ENCODE assay signal across 27 mouse cellular contexts in the genomic region with DNA sequence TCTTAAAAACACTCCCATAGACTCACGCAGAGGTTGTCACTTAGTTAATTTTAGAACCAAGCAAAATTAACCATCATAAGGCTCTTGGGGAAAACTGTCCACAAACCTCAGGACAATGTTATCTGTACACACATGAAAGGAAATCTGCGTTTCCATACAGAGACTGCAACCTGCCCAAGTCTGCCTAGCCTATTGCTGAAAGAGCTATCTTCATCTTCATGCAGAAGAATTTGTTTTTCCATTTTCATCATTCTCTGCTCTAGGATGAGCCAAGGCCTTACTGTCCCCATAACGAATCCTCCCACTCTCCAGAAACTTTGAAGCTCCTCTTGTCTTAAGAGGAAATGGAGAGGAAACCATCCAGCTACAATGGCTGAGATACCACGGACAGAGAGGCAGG. TPM values are rescaled to one million over a fixed set of nuclear protein-coding genes. Genes with fewer than 3 reads are reported as not detected.
DNase-seq lines count a peak whose midpoint lies in the region; ATAC-seq and TF ChIP-seq lines count a peak whose summit lies in the region.
"Had no signal": no experiment of that assay in that cellular context is flagged by ENCODE, and none has a peak within 500 bp of the region (broad histone marks: within the 10 kb centered on the region; RNA-seq: fewer than 3 reads in every experiment).

No protein-coding gene starts in this region.

- 82% methylated on average over 4 of the region's 4 CpGs for WGBS in forebrain, embryonic 11.5 days
- 88% methylated on average over 4 of the region's 4 CpGs for WGBS in forebrain, embryonic 15.5 days
- WGBS in heart, adult 2 months = 42% methylated on average over 4 of the region's 4 CpGs
- WGBS in midbrain, embryonic 11.5 days = 88% methylated on average over 4 of the region's 4 CpGs
- WGBS in midbrain, embryonic 14.5 days = 87% methylated on average over 4 of the region's 4 CpGs

- TF ChIP-seq POLR2A in heart, adult 2 months (IDR thresholded peaks at IDR 0.05; ENCODE audit: insufficient read depth, low read depth, low read length) = no peak

- ATAC-seq in forebrain, embryonic 11.5 days (replicated peaks; ENCODE audit: low FRiP score) = no peak
- no peak for ATAC-seq in forebrain, embryonic 15.5 days (replicated peaks)
- peak; percentile 62 for ATAC-seq in frontal cortex, adult (ENCODE audit: low TSS enrichment)
- ATAC-seq in midbrain, embryonic 11.5 days (ENCODE audit: low FRiP score) = no peak
- no peak for ATAC-seq in midbrain, embryonic 14.5 days (ENCODE audit: low FRiP score, low TSS enrichment)
- ATAC-seq: activated CD4-positive, CD25-positive, alpha-beta regulatory T cell, adult 4 months; CD4-positive, CD25-positive, alpha-beta regulatory T cell, adult 4 months; Patski had no signal

- H3K4me3 ChIP-seq in forebrain, embryonic 11.5 days (ENCODE audit: low read depth, low read length) = no peak overlapping the region
- no peak overlapping the region for H3K4me3 ChIP-seq in forebrain, embryonic 15.5 days
- H3K4me3 ChIP-seq in heart, adult 2 months = no peak overlapping the region
- H3K4me3 ChIP-seq in midbrain, embryonic 11.5 days (ENCODE audit: low read depth, low read length) = no peak overlapping the region
- H3K4me3 ChIP-seq in midbrain, embryonic 14.5 days (replicated peaks; ENCODE audit: low read depth, low read length) = no peak overlapping the region

- H3K4me2 ChIP-seq in forebrain, embryonic 11.5 days (ENCODE audit: low read depth, low read length, severe bottlenecking) = no peak overlapping the region
- no peak overlapping the region for H3K4me2 ChIP-seq in forebrain, embryonic 15.5 days (replicated peaks)
- H3K4me2 ChIP-seq in midbrain, embryonic 11.5 days = no peak overlapping the region
- H3K4me2 ChIP-seq in midbrain, embryonic 14.5 days (ENCODE audit: low read length) = no peak overlapping the region

- H3K36me3 ChIP-seq in forebrain, embryonic 11.5 days (ENCODE audit: control insufficient read depth, insufficient read depth, low read length) = no peaks in the 10 kb centered on the region
- H3K36me3 ChIP-seq in forebrain, embryonic 15.5 days = no peaks in the 10 kb centered on the region
- H3K36me3 ChIP-seq in heart, adult 2 months (ENCODE audit: control insufficient read depth, insufficient read depth, low read length) = no peaks in the 10 kb centered on the region
- no peaks in the 10 kb centered on the region for H3K36me3 ChIP-seq in midbrain, embryonic 11.5 days (ENCODE audit: control insufficient read depth, insufficient read depth, low read length)
- no peaks in the 10 kb centered on the region for H3K36me3 ChIP-seq in midbrain, embryonic 14.5 days (ENCODE audit: control insufficient read depth, insufficient read depth, low read length)
- H3K36me3 ChIP-seq: G1E had no signal

- H3K9me3 ChIP-seq in forebrain, embryonic 11.5 days (ENCODE audit: control insufficient read depth, low read length) = no peaks in the 10 kb centered on the region
- H3K9me3 ChIP-seq in forebrain, embryonic 15.5 days = no peaks in the 10 kb centered on the region
- no peaks in the 10 kb centered on the region for H3K9me3 ChIP-seq in midbrain, embryonic 11.5 days (ENCODE audit: control insufficient read depth, low read length)
- H3K9me3 ChIP-seq in midbrain, embryonic 14.5 days (ENCODE audit: control insufficient read depth, low read length) = no peaks in the 10 kb centered on the region
- H3K9me3 ChIP-seq: G1E had no signal

- no peak overlapping the region for H3K27ac ChIP-seq in forebrain, embryonic 11.5 days (ENCODE audit: low read depth, low read length)
- no peak overlapping the region for H3K27ac ChIP-seq in forebrain, embryonic 15.5 days (replicated peaks)
- no peak overlapping the region for H3K27ac ChIP-seq in heart, adult 2 months
- H3K27ac ChIP-seq in midbrain, embryonic 11.5 days (ENCODE audit: low read depth, low read length) = no peak overlapping the region
- no peak overlapping the region for H3K27ac ChIP-seq in midbrain, embryonic 14.5 days (replicated peaks; ENCODE audit: low read depth, low read length)

- H3K9ac ChIP-seq in forebrain, embryonic 11.5 days (ENCODE audit: low read length) = no peak overlapping the region
- H3K9ac ChIP-seq in forebrain, embryonic 15.5 days (replicated peaks) = no peak overlapping the region
- no peak overlapping the region for H3K9ac ChIP-seq in heart, adult 2 months (ENCODE audit: low read depth, low read length)
- H3K9ac ChIP-seq in midbrain, embryonic 11.5 days (ENCODE audit: low read length) = no peak overlapping the region
- no peak overlapping the region for H3K9ac ChIP-seq in midbrain, embryonic 14.5 days (replicated peaks; ENCODE audit: low read length)

- no peak for TF ChIP-seq EP300 in heart, adult 2 months (IDR thresholded peaks at IDR 0.05; ENCODE audit: insufficient read depth, low read depth, low read length)

- TF ChIP-seq CTCF in heart, adult 2 months (IDR thresholded peaks at IDR 0.05) = no peak

- no peaks in the 10 kb centered on the region for H3K4me1 ChIP-seq in forebrain, embryonic 11.5 days (replicated peaks; ENCODE audit: control insufficient read depth, insufficient read depth, low read length)
- no peaks in the 10 kb centered on the region for H3K4me1 ChIP-seq in forebrain, embryonic 15.5 days
- peaks cover 2% of the 10 kb centered on the region; the same call in 1 of the 2 replicates for H3K4me1 ChIP-seq in heart, adult 2 months (ENCODE audit: control insufficient read depth, insufficient read depth, low read length)
- H3K4me1 ChIP-seq in midbrain, embryonic 11.5 days (ENCODE audit: control insufficient read depth, insufficient read depth, low read length) = 0 out of 2 replicates have a peak, but pooled peaks cover 2% of the 10 kb centered on the region
- no peaks in the 10 kb centered on the region for H3K4me1 ChIP-seq in midbrain, embryonic 14.5 days (ENCODE audit: control insufficient read depth, insufficient read depth, low read length)

- no peaks in the 10 kb centered on the region for H3K27me3 ChIP-seq in forebrain, embryonic 11.5 days (ENCODE audit: control insufficient read depth, insufficient read depth, low read length)
- H3K27me3 ChIP-seq in forebrain, embryonic 15.5 days = no peaks in the 10 kb centered on the region
- H3K27me3 ChIP-seq in heart, adult 2 months (ENCODE audit: control insufficient read depth, insufficient read depth, low read length) = no peaks in the 10 kb centered on the region
- H3K27me3 ChIP-seq in midbrain, embryonic 11.5 days (ENCODE audit: control insufficient read depth, insufficient read depth, low read length) = no peaks in the 10 kb centered on the region
- no peaks in the 10 kb centered on the region for H3K27me3 ChIP-seq in midbrain, embryonic 14.5 days (ENCODE audit: control insufficient read depth, insufficient read depth, low read length)
- H3K27me3 ChIP-seq: CH12.LX had no signal

- H3K79me2 ChIP-seq in heart, adult 2 months (replicated peaks; ENCODE audit: control insufficient read depth, insufficient read depth, low read length) = no peaks in the 10 kb centered on the region

- intact Hi-C loops in heart, adult 2 months (cut with DNase I) = no loop called here

- DNase-seq in forebrain, embryonic 11.5 days (ENCODE audit: low spot score) = peak; percentile 14
- no peak for DNase-seq in frontal cortex, postnatal 14 days (ENCODE audit: low spot score in 2 of 2)
- DNase-seq in heart, adult 11 months = peak; percentile 18
- no peak for DNase-seq in heart, adult 2 months
- DNase-seq in midbrain, embryonic 11.5 days (ENCODE audit: low spot score, missing footprints) = peak; percentile 76
- DNase-seq in midbrain, embryonic 14.5 days = no peak
- DNase-seq: adrenal gland, adult 2 months; adrenal gland, adult 8-10 months; adrenal gland, postnatal 10 days; adrenal gland, postnatal 14 days; adrenal gland, postnatal 25 days; adrenal gland, postnatal 36 days; B cell, adult 2 months; cerebellum, adult 11 months; cerebellum, adult 11-12 months had no signal

RNA-seq across cellular contexts. Expression of gene Gm3646, which starts 19.8 kb away (rescaled TPM):
- not detected in 2 replicates for polyA plus RNA-seq in forebrain, embryonic 11.5 days (2014; fragmentation: Nextera tagmentation; extraction: Ambion mirVana)
- not detected in 2 replicates for polyA plus RNA-seq in forebrain, embryonic 15.5 days (2015; fragmentation: Nextera tagmentation; extraction: Ambion mirVana)
- 1 to 10 TPM; 9.1 to 9.2 TPM for total RNA-seq in heart, adult 2 months (2021)
- polyA plus RNA-seq in heart, adult 2 months (2012; rRNA removed) = 1.9 and 4.7 TPM in 2 replicates
- not detected in 2 replicates for polyA plus RNA-seq in midbrain, embryonic 11.5 days (2014; fragmentation: Nextera tagmentation; extraction: Ambion mirVana)
- polyA plus RNA-seq in midbrain, embryonic 14.5 days (2014; fragmentation: Nextera tagmentation; extraction: Ambion mirVana) = not detected in 2 replicates
- total RNA-seq: adrenal gland, adult 18-20 months; adrenal gland, adult 2 months; adrenal gland, adult 8-10 months; adrenal gland, postnatal 10 days; adrenal gland, postnatal 14 days; adrenal gland, postnatal 25 days; adrenal gland, postnatal 36 days; adrenal gland, postnatal 4 days; CH12.LX; ES-E14; G1E; MEL had no signal
- polyA plus RNA-seq: activated CD4-positive, CD25-positive, alpha-beta regulatory T cell, adult 4 months; adrenal gland, adult 2 months; brain, embryonic 14.5 days; CD4-positive, CD25-positive, alpha-beta regulatory T cell, adult 4 months; G1E; Patski had no signal

Comparison
In these comparisons a context has a peak if more than half of its experiments do, and no peak if none do; other contexts are left out.
1. DNase-seq: peak in forebrain, embryonic 11.5 days (single experiment), heart, adult 11 months (single experiment) and midbrain, embryonic 11.5 days (single experiment); none in frontal cortex, postnatal 14 days (0 of 2), heart, adult 2 months (0 of 2) and midbrain, embryonic 14.5 days (single experiment).